Mouse (Mus musculus): Measurements from ENCODE around the gene Gm20388. TPM values are rescaled to one million over a fixed set of nuclear protein-coding genes. Genes with fewer than 3 reads are reported as not detected.

Gene Gm20388
- total RNA-seq, 2 experiments from 2014 or later = 18.5 to 23.8 TPM

DNA sequence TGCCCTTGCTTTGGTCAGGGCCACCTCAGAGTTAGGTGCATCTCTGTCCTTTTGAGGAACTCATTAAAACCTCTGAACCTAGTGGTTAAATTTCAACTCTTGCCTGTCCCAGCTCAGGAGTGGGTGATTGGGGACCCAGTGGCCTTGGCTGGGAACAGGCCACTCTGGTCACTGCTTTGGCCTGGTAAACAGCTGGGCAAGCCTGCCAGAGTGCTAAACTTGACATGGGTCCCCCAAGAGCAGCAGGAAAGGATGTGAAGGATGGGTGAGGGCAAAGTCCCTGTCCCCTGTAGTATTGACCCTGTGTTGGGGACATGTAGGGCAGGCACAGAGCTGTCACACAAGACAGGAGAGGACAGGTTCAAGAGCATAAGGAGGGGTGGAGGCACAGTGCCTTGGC, 2034.2 kb downstream of the Gm20388 start, which contains the start of gene Car5a:
Gene Car5a, minus strand, starts transcription at position 74 of the 400 bp plus-strand sequence.
- no peak for ATAC-seq (replicated peaks; ENCODE audit: poor library complexity, severe bottlenecking)

DNA sequence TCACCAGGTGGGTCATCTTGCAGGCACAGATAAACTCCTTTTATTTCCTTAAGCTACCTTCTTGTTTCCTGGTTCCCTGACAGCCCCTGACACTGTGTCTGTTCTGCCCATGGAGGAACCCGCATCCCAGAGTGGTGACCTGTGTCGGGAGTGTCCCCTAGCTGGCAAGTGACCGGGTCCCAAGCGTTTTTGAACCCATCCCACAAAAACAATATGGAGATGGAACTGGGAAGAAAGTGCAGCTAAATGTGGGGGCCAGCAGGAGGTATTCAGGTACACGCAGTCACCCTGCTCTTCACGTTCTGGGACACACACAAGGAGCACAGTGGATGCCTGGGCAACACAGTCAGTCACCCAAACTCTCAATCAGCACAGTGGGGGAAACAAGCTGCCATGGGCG, 2035.7 kb downstream of the Gm20388 start:
- no peak for ATAC-seq (replicated peaks; ENCODE audit: poor library complexity, severe bottlenecking)

DNA sequence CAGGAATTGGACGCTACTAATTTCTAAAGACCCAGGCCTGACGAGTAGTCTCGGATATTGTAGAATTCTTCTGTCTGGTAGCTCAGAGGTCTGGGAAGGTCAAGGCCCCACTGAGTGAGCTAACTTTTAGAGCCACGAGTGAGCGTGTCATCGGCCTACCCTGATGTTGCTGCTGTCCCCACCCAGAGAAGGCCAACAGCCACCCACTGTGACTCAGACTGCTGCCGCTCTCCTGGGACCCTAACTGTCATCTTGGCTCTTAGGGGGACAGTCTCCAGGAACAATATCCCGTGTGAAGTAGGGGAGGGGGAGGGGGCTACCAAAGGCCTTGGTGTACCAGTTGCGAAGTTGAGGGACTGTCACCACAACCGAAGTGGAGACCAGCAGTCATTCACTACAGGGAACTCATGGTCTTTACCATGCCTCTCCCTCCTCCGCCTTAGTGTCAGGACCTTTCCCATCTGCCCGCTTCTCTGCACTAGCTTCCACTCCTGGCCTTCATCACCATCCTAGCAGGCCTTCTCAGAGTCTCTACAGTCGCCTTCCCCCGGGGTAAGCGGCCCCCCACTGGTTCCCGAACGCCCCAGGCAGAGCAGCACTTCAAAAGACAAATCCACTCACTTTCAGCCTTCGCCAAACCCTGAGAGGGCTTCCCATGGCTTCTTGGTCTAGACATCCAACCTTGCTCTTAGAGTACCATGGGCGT, 2036.6 kb downstream of the Gm20388 start:
- no peak for ATAC-seq (replicated peaks; ENCODE audit: poor library complexity, severe bottlenecking)

DNA sequence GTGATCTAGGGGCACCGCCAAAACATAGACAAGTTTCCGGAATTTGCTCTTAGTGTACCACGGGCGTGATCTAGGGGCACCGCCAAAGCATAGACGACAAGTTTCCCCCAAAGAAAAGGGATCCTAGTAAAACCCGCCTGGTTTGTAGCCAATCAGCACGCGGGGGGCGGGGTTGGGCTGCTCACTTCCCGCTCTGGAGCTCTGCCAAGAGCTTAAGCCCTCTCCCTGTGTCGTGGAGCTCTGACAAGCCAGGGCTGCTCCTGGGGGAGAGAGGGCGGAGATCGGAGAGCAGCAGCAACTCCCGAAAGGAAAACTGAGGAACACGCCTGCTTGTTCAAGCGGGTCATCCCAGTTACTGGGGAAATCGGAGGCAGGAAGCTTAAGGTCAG, 2037.1 kb downstream of the Gm20388 start:
- peak; percentile 39 for ATAC-seq (replicated peaks; ENCODE audit: poor library complexity, severe bottlenecking)

DNA sequence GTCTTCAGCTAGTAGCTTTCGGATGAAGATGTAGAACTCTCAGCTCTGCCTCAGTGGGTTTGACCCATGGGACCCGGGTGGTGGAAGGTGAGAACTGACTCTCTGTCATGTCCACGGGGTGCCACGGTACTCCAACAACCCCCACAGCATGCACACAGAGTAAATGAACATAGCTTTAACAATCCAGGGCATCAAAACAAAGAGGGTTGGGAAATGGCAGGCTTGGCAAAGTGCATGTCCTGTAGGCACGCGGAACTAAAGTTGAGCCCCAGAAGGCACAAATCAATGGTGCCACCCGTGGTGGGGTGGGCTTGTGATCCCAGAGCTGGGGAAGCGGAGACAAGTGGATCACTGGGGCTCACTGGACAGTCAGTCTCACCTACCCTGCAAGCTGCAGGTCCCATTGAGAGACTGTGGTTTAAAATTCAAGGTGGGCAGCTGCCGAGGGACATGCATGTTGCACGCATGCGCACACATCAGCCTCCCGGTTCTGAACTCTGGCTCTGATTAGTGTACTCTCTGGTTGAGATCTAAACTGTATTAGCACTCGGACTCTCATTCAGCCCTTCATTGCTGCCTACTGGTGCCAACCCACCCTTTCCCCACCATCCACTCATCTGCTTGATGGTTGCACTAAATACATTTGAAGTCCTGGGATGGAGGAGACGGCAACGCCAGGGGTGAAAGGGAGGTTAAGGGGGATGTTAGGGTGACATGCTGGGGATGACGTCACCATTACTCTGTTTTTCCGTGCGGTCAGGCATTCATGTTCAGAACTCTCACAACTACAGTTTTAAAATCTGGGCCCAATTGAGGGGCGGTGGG, 2037.9 kb downstream of the Gm20388 start:
- no peak for ATAC-seq (replicated peaks; ENCODE audit: poor library complexity, severe bottlenecking)

DNA sequence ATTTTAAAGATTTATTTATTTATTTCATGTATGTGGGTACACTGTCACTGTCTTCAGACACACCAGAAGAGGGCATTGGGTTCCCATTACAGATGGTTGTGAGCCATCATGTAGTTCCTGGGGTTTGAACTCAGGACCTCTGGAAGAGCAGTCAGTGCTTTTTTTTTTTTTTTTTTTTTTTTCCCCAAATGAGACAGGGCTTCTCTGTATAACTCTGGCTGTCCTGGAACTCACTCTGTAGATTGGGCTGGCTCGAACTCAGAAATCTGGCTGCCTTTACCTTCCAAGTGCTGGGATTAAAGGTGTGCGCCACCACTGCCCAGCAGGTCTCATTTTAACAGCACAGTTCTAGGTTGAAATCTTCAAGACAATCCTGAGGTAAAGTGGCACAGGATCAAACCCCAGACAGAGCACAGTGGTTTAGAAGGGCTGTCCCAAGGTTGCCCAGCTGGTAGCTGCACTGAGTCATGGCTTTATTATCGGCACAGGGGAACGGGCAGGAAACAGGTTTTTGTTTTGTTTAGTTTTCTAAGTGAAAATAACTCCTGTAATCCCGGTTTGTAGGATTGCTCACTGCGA, 2038.7 kb downstream of the Gm20388 start, which contains the start of gene Banp:
Gene Banp, plus strand, starts transcription at position 529 of the 579 bp plus-strand sequence.
- ATAC-seq (replicated peaks; ENCODE audit: poor library complexity, severe bottlenecking) = no peak

DNA sequence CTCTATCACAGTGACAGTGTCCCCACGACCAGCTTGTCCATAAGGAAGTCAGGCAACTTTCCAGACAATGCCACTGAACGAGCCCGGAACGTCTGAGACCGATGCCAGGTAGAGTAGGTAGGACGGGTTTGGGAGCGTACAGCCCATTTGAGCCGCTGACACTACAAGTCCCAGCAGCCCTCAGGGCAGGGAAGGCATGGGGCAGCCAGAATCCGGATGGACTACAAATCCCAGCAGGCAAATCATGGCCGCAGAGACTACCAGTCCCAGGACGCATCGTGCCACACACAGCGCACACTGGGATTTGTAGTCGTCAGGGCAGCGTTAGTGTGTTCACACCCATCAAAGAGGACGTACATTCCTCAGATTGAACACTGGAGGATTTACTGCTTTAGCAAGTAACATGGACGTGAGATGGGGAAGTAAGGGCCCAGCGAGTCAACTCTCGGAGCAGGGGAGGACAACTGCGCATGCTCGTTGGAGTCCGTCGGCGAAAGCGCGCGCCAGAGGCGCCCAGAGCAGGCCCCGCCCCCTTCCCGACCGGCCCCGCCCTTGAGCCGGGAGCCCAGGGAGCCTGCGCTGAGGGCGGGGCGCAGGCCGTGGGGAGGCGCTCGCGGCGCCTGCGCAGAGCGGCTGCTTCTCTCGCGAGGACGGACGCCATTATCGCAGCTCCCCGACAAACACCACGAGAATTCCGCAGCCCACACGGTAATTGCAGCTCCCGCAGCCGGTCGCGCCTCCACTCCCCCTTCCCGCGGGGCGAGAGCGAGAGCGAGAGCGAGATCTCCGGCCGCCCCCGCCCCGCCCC, 2039.5 kb downstream of the Gm20388 start:
- ATAC-seq (replicated peaks; ENCODE audit: poor library complexity, severe bottlenecking) = peak; percentile 69

DNA sequence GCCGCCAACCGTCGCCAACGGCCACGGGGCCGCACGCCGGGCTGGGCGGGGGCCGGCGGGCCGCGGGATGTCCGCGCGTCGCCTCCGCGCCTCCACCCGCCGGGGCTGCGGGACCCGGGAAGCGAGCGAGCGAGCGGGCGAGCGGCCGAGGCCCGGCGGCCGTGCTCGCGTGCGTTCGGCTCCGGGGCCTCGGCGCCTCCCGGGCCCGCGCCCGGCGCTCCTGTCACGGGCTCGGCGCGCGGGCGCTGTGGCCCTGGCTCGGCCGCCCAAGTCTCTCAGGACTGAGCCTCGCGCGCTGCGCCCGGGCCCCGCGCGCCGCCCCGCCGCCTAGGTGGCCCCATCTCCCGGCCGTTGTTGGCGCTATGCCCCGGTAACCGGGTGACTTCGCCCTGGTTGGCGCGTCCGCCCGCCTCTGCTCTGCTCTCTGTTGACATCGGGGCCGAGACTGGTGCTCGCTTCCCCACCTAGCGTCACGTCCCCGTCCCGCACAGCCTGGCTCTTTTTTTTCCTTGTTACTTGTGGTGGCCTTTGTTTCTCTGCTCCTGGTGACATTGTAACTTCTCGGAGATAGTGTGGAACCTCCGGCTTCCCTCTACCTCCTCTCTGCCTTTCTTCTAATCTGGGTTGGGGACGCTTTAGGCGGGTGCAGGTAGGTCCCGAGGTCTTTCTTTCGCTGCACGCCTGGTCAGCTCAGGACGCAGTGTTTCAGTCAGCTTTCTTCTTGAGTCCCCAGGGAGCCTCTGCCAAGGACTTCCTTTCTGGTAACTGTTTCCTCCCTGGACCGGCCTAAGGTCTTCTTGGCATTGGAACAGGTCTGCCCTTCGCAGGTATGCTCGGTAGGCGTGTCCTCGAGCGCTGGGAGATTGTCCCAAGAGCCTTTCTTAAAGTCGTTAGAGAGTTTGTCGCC, 2040.4 kb downstream of the Gm20388 start:
- ATAC-seq (replicated peaks; ENCODE audit: poor library complexity, severe bottlenecking) = no peak

DNA sequence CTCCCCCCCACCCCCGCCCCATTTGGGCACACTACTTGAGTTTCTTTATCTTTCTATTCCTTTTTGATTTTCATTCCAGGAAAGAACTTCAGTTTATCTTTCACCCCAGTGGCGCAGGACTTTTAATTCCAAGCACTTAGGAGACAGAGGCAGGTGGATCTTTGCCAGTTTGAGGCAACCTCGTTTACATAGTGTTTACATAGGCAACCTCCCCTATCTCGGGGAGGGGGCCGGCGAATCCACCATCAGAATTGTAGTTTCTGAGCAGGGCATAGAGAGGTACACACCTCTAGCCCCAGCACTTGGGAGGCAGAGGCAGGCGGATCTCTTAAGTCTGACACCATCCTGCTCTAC, 2041.0 kb downstream of the Gm20388 start:
- no peak for ATAC-seq (replicated peaks; ENCODE audit: poor library complexity, severe bottlenecking)

DNA sequence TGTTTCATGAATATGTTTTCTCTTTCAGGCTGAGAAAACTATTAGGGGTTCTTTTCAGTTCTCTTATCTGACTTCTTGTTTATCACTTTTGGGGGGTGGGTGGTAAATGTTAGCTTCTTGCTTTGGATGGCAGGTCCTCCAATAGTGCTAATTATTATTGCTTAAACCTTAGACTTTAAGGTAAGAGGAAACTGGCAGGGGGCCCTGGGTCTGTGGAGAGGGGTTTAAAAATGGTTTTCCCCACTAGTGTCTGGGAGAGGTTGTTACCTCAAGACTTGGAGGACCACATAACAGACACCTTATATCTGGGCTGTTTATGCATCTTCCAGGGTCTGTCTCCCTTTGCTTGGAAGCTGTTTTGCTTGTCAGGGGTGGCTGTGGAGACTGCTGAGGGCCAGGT, 2041.5 kb downstream of the Gm20388 start:
- no peak for ATAC-seq (replicated peaks; ENCODE audit: poor library complexity, severe bottlenecking)

DNA sequence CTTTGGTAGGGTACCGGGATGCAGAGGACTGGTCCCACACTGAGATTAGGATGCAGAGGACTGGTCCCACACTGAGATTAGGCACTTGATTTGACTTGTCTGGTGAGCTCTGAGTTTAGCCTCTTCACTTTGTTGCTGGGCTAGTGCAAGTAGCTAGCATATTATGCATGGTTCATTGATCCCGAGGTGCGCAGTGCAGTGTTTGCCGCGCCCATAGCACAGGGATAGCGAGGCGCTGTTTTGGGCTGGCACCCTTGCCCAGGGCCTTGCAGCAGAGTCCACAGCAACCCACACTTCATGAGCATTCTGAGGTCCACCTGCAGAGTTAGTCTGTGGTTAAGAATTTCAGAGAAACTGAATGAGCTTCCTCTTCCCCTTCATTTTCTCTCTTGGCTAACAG, 2042.2 kb downstream of the Gm20388 start:
- ATAC-seq (replicated peaks; ENCODE audit: poor library complexity, severe bottlenecking) = 0 out of 2 replicates have a peak, but pooled peaks have one; percentile 3

DNA sequence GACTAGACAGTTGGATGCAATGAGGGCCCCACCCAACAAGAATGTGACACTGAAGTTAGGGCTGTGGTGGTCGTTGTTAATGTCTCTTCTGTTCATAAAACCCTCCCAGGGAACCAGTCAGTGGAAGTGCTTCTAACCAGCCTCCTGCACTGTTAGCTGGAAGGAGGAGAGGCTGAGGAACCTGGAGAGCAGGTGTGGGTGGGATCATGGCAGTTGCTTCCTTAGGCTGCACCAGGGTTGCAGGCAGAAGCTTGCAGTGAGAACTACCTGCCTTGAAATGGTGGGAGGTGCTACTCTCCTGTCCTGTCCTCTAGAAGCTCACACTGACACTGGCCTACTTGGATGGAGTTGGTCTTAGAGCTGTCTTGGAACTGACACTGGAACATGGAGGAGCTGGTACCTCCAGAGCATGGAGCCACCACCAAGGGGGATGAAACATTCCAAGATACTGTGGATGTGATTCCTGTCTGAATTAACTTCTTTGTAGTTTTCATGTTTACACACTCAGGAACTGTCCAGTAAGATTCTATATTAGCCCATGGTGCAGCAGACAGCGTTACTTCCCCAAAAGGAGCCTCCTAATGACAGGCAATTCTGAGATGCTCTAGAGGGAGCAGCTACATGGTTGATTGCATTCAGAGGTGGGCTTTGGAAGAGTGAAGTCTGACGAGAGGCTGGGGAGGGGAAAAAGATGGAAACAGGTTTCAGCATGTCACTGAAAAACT, 2043.3 kb downstream of the Gm20388 start:
- ATAC-seq (replicated peaks; ENCODE audit: poor library complexity, severe bottlenecking) = no peak

DNA sequence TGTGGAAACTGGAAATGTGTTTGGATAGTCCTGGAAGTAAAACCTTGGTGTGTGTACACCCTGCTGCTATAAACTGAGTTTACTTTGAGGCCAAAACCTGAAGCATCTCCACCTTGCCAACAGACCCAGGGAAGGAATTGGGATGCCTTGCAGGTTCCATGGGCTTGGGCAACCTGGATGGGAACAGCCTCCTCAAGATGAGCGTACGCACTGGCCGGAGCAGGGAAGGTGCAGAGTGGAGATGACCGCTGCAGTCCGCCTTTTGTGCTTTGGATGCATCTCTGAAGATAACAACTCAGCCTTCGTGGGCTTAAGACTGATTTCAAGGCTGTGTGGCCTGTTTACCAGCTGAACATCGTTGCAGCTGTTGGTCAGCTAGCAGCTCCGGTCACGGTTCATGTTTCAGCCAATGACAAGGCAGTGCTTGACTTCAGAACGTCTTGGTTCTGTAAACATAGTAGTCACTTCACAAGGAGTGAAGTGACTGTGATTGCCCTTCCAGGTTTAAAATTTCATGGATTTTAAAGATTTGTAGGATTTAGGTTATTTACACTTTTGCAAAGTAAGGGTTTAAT, 2044.4 kb downstream of the Gm20388 start:
- ATAC-seq (replicated peaks; ENCODE audit: poor library complexity, severe bottlenecking) = no peak

DNA sequence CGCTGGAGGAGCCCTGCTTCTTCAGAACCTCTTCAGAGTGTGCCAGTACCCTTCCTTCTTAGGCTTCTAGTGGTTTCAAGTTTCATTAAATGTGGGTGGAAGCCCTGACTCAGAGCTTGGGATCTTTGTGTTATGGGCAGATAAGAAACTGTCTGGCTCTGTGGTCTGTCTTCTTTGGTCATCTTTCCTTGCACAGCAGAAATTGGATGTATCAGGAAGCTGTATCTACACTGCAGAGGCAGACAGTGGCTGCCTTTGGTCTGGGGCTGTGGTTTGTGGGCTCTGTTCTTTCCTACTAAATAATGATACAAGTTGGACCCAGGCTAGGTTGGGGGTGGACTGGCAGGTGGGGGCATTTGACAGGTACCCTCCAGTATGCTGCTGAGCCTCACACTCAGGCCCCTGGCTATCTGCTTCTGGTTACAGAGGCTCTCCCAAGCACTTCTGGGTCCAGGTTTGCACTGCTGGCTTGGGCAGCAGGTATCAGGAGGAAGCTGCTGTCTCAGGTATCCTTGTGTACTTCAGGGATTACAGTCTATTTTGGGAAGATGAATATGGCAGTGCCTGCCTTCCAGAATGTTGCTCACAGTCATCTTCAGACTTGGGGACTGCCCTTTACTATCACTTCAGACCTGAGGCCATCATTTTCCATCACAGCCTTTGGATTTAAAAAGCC, 2045.3 kb downstream of the Gm20388 start:
- ATAC-seq (replicated peaks; ENCODE audit: poor library complexity, severe bottlenecking) = peak; percentile 28; the same call in 1 of the 2 replicates

DNA sequence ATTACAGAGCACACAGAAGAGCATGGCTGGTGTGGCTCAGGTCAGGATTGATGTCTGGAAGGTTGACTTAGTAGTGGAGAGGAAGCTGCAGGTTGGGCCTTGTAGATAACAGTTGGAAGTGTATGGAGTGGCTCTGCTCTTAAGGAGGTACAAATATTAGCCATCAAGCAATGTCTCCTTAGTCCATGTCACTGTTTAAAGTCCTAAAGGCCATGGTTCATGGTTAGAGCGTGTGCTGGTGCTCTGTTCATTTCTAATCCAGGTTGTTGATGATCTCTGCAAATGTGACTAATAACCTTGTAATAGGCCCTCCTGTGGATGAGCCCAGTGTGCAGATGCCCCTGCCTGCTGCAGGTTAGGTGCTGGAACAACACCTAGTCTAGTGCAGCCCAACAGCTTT, 2047.8 kb downstream of the Gm20388 start:
- no peak for ATAC-seq (replicated peaks; ENCODE audit: poor library complexity, severe bottlenecking)

DNA sequence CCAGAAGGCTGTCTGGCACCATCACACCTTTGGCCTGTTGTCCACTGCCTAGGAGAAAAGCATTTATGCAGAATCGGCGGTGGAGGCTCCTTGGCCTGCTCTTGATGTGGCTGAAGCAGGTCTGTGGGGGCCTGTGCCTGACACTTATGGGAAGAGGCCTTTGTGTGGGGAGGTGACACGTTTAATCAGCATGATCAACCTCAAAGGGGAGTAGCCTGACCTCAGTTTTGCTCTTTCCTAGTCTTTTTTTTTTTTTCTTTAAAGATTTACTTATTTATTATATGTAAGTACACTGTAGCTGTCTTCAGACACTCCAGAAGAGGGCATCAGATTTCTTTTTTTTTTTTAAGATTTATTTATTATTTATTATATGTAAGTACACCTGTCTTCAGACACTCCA, 2052.3 kb downstream of the Gm20388 start:
- no peak for ATAC-seq (replicated peaks; ENCODE audit: poor library complexity, severe bottlenecking)

DNA sequence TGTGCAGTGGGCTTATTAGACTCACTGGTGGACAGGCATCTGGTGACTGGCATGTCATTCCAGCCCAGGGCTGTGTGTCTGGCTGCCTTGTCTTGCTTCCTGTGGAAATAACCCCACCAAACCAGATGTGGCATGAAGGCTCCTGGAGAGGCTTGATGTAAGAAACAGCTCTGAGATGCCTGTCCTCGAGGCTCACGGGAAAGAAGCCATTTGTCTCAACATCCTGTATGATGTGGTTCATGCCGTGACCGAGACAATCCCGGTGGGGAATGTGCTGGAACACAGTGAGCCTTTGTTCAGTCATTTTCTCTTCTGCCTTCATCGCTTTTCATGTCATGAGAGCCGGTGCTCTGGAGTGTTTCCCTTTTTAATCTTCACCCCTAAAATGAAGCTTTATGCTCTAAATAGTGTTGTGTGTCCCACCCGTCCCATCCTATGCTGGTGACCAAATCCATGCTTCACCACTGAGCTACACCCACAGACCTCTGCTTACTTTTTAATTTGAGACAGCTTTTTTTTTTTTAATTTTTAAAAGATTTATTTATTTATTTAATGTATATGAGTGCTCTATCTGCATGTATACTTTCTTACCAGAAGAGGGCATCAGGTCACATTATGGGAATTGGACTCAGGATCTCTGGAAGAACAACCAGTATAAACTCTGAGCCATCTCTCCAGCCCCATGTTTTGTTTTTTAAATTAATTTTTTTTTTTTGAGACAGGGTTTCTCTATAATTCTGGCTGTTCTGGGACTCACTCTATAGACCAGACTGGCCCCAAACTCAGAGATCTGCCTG, 2054.3 kb downstream of the Gm20388 start:
- no peak for ATAC-seq (replicated peaks; ENCODE audit: poor library complexity, severe bottlenecking)
